Mouse (Mus musculus): ENCODE results near the gene Ptpro.

Gene Ptpro

GRCm38 (mm10) chr6:137294973-137295820, 43.1 kb downstream of the Ptpro start:
- DNase-seq (ENCODE audit: low spot score) = no peak

GRCm38 (mm10) chr6:137302561-137302960, 50.4 kb downstream of the Ptpro start:
- no peak for DNase-seq (ENCODE audit: low spot score)

DNA sequence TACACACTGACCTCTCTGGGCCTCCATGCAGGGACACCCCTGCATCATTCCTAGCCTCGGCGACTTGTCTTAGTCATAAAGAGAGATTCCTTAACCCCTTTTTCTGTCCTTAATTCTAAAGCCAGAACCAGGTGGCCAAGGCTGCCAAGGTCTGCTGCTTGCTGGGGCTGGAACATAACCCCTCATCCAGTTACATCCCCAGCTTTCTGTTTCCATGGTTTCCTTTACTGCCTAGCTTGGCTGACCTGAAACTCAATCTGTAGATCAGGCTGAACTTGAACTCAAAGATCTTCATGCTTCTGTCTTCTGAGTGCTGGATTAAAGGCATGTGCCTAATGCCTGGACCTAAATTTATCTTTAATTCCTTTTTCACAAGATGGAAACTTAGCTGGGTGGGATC, 51.7 kb downstream of the Ptpro start:
- no peak for DNase-seq (ENCODE audit: low spot score)

DNA sequence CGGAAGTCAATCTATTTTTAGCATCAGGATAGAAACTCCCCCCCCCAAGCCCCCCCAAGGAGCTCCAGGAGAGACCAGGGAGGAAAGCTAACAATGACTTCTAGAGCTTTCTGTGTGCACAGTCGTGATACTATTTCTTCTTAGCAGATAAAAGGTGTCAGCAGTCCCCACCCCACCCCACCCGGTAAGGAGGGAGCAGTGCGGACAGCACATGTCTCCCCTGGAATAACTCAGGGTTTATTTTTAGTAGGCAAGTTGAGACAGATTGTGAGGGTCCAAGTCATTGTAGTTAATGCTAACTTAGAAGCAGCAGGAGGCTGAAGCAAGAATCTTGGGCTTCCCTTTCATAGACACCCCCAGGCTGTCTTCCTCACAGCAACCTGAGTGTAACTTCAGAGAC, 63.1 kb downstream of the Ptpro start:
- no peak for DNase-seq (ENCODE audit: low spot score)

DNA sequence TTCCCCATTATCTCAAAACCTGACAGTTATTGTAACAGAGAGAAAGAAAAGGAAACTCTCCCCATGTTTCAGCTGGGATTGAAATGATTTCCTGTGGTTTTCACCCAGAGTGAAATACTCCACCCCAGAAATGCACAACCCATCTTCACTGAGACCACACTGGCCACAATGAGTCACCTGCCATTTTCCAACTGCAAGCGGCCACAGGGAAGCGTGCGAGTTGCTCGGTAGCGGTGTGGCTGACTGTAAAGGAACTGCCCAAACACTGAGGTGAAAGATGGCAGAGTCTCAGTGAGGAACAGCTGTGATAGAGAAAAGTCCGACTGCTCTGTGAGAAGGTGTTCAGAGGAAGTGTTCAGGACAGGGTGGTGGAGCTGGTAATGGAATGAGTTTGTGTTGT, 64.2 kb downstream of the Ptpro start:
- no peak for DNase-seq (ENCODE audit: low spot score)

DNA sequence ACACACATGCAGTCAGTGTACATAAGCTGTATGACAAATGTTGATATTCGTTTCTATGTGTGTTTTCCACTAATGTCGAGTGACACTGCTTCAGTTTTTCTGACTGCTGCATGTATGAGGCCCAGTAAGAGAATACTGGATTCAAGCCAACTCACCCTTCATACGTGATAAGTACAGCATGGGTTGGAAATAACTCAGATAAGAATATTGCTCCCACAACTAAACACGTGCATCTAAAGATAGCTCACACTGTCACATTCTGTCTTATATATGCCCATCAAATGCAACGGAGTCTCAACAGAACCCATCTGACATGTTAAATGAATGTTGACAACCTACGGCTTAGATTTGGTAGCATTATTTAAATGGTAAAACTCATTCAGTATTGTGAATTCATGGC, 65.4 kb downstream of the Ptpro start:
- no peak for DNase-seq (ENCODE audit: low spot score)

- no peak for DNase-seq (ENCODE audit: low spot score)
Observed at GRCm38 (mm10) chr6:137318242-137318861, 66.2 kb downstream of the Ptpro start.

- no peak for DNase-seq (ENCODE audit: low spot score)
Observed at GRCm38 (mm10) chr6:137319658-137320057, 67.5 kb downstream of the Ptpro start.

GRCm38 (mm10) chr6:137327718-137328117, 75.6 kb downstream of the Ptpro start:
- no peak for DNase-seq (ENCODE audit: low spot score)

GRCm38 (mm10) chr6:137328228-137328627, 76.1 kb downstream of the Ptpro start:
- DNase-seq (ENCODE audit: low spot score) = no peak

DNA sequence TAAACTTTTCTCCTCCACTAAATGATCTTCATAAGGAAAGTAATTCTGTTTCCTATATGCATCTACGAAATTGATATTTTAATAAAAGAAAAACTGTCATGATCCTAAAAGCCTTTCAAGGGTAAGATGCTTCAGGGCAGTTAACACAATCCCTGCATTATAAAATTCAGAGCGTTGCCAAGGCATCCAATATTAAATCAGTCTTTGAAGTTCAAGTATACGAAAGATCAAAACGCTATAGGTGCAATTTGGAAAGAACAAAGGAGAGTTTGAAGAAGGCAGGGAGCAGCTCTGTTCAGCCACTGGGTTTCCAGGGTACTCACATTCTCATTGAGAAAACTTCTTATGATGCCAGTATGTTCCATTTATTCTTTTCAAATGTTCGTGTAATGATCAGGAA, 78.7 kb downstream of the Ptpro start:
- DNase-seq (ENCODE audit: low spot score) = no peak

DNA sequence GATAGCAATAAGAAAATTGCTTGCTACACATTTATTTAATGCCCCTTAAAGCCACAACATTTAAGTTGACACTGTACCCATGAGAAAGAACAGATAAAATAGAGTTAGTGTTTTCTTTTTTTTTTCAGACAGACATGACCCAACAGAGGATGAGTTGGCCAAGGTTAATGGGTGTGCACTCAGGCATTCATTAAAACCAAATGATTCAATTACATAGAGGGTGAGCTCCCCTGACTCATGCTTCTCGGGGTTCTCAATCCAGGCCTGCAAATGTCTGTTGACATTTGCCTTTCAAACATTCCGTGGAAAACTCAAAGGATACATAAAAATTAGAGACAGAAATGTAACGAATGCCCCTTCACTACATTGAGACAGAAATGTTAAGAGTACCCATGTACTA, 79.7 kb downstream of the Ptpro start:
- DNase-seq (ENCODE audit: low spot score) = no peak

GRCm38 (mm10) chr6:137339071-137339470, 87.0 kb downstream of the Ptpro start:
- DNase-seq (ENCODE audit: low spot score) = no peak

- no peak for DNase-seq (ENCODE audit: low spot score)
Observed at GRCm38 (mm10) chr6:137343688-137344441, 91.7 kb downstream of the Ptpro start.

DNA sequence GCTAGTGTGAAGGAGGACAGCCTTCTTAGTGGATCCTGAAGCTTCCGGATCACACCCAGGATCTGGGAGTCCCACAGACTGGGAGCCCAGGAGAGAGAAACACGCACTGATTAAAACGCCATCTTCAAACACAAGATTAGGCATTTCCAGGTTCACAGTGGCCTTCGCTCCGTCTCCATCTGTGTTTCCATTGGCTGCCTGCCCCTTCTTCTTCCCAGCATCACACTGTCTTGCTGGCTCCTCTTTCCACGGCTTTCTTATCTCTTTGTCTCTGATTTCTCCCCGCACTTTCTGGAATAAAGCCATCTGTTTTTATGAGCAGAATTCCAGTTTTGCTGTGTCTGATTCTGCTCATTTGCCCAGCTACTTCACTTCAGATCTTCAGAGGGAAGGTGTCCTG, 108.0 kb downstream of the Ptpro start:
- DNase-seq (ENCODE audit: low spot score) = no peak

- DNase-seq (ENCODE audit: low spot score) = no peak
Observed at GRCm38 (mm10) chr6:137362216-137362615, 110.1 kb downstream of the Ptpro start.

- DNase-seq (ENCODE audit: low spot score) = peak; percentile 73
Observed at GRCm38 (mm10) chr6:137364681-137365080, 112.6 kb downstream of the Ptpro start.

GRCm38 (mm10) chr6:137365637-137366036, 113.5 kb downstream of the Ptpro start:
- no peak for DNase-seq (ENCODE audit: low spot score)

DNA sequence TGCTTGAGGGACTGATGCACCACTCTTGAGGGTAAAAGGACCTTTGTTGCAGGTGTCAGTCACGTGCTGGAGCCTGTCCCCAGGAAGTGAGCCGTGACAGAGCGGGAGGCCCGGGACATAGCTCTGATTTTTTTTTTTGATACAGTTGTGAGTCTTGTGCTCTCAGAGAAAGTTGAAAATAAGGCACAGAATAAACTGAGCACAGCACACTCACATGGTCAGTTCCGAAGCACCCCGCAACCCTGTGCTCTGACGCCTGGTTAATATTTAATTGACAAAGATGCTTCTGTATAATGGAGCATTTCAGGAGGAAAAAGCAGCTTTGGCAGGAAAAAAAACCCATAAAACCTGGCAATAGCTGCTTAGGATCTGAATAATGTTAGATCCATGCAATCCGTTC, 118.6 kb downstream of the Ptpro start:
- no peak for DNase-seq (ENCODE audit: low spot score)

DNA sequence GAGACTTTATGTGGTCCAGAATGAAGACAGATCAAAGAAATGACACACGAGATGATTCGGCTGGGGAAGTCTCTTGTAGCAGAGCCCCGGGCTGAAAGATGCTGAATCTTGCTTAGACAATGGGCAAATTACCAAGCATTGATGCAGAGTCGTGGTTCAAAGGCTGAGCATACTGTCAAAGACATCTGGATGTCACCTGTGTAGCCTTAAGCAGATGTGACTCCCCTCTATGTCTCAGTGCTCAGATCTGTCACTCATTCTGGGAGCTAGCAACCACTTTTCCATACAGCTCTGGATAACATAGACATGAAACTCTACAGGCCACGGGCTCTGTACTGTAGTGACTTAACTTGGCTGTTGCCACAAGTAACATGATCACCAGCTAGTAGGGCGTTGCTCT, 119.3 kb downstream of the Ptpro start:
- no peak for DNase-seq (ENCODE audit: low spot score)

DNA sequence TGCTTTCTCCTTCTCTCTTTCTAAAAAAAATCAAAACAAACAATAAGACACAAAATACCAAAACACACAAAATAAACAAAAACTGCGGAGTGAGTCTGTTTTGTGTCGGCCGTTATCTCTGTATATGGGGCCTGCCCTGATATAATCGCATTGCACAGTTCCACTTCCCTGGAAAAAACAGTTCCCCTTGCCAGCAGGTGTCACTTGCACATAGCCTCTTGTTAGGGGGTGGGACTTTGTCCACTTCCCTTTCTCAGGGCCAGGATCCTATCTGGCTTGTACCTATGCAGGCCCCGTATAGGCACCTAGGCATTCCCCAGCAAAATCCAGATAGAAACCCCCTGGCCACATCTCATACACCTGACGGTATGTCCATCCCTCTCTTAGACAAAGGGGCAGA, 121.8 kb downstream of the Ptpro start:
- no peak for DNase-seq (ENCODE audit: low spot score)

GRCm38 (mm10) chr6:137382546-137382945, 130.4 kb downstream of the Ptpro start:
- DNase-seq (ENCODE audit: low spot score) = no peak

GRCm38 (mm10) chr6:137386344-137386743, 134.2 kb downstream of the Ptpro start:
- no peak for DNase-seq (ENCODE audit: low spot score)
